Mouse (Mus musculus) adrenal gland, adult (tissue): ENCODE measurements at regions not wholly inside any gene's neighbourhood (a gene's known extent, or its start where the extent isn't known, plus 50 kb on each side); places are given as distances from the start of the nearest gene placed in this dataset.

Experiments used
- DNase-seq, 2 experiments: peaks; one replicate each; pipeline ENCODE4 v3.0.0; 2022 to 2023; ENCODE audit warnings: low spot score in 1 of 2; ENCODE audit not compliant: inconsistent age in 2 of 2

- no peak for DNase-seq
Measured at GRCm38 (mm10) chr3:156235955-156236354, 325.6 kb upstream of the Negr1 start.

- DNase-seq = no peak
Measured at GRCm38 (mm10) chr3:156252256-156252861, 309.2 kb upstream of the Negr1 start.

GRCm38 (mm10) chr3:156253172-156253934 lies 308.2 kb upstream of the Negr1 start:
- DNase-seq = no peak

GRCm38 (mm10) chr3:156256719-156257118 lies 304.9 kb upstream of the Negr1 start:
- DNase-seq = no peak

DNA sequence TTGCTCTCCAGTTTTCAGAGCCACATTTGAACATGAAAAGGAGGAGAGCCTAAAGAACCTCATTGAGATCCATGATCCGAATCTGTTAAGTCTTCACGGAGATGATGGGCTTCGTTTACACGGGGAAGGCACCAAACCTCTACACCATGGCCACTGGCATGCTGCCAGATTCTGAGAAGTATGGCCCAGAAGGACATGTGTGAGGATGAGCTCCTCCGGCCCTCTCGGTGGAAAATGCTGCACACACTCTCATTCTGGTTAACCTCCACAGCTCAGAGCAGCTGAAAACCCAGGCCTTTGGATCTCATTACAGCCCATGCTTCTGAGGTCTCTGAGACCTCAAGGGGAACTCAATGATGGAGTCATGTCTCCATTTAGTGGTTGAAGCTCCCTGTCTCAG lies 296.9 kb upstream of the Negr1 start:
- no peak for DNase-seq

DNA sequence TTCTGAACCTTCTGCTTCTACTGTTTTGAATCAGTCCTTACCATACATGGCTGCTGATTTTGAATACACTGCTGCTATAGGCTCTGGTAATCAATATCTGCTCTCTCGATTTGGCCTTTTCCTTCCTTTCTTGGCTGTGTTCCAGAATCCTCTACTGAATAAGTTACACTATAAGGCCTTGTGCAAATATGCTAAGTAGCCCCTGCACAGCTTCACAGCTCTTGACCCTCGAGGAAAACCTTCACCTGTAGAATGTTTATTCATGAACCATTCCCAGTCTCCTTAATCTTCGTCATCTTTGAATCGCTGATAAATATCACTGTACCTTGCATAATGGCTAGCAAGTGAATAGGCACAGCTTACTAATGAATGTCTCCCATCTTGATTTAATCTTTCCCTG lies 293.9 kb upstream of the Negr1 start:
- no peak for DNase-seq

GRCm38 (mm10) chr3:156299984-156300770 lies 261.4 kb upstream of the Negr1 start:
- DNase-seq = peak in 1 of 2 experiments; percentile 28

- DNase-seq = no peak
Measured at GRCm38 (mm10) chr3:156301302-156301701, 260.3 kb upstream of the Negr1 start.

DNA sequence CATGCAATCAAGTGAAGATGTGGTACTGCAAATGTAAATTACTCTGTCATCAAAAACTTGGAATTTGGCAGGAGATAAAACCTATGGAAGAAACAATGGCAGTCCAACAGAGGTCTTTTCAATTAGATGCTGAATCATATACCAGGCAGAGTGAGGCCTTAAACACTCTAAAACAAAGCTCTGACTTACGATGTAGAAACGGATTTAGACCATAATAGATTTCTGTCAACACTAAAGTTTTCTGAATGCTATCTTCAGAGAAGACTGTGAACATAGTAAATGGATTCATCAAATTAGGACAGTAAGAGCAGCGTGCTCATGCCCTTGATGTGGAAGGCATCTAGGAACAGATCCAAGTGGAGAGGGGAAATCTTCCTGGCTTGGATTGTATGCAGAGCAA lies 259.8 kb upstream of the Negr1 start:
- no peak for DNase-seq

- DNase-seq = no peak
Measured at GRCm38 (mm10) chr3:156304174-156304573, 257.4 kb upstream of the Negr1 start.

DNA sequence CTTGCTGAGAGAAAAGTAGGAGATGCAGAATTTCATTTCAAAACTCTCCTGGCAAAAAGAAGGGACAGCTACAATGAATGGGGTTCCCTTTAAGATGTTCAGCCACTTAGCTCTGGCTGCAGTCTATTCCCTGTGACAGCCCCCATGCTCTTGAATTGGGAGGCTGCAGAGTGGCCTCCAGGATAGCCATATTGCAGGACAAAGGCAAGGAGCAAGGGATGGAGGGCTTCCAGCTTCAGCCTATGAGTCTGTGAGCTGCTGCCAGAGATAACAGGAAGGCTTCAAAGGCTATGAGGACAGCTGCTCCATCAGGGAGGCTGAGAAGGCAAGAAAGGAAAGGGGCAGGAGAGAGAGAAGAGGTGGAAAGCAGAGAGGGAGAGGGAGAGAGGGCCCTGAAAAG lies 256.5 kb upstream of the Negr1 start:
- no peak for DNase-seq

- no peak for DNase-seq
Measured at GRCm38 (mm10) chr3:156335033-156335793, 226.4 kb upstream of the Negr1 start.

- no peak for DNase-seq
Measured at GRCm38 (mm10) chr3:156341484-156341883, 220.1 kb upstream of the Negr1 start.

DNA sequence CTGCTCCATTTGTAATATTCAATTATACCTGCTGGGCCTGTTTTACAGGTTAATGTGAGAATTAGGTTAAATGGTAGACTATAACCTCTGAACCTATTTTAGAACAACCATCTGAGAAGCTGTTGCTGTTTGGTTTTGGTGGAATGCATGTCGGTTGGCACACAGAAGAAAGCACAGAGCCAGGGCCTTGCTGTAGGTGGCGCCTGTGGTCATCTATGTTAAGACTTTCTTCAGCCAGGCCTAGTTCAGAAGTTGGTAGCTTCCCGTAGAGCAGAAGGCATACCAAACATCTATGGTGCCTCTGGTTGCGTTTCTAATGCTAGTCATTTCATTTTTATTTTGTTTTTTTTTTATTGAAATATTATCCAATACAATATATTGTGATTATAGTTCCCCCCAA lies 209.9 kb upstream of the Negr1 start:
- DNase-seq = no peak

DNA sequence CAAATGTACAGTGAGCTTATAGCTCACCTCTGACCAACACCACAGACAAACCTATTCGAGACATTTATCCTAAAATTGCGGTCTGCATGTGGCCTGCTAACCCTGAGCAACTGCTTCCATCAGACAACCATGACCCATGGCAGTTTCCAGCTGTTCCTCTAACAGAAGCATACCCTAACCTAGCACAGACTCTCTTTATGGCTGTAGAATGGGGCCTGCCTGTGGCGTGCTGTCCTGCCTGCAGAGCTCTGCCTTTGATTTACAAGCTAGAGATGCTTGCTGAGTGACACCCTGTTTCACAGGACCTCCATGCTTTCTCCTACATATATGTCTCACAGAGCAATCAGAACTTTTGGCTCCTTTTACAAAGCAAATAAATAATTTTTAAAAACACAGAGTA lies 208.2 kb upstream of the Negr1 start:
- DNase-seq = no peak

GRCm38 (mm10) chr3:156353841-156354473 lies 207.6 kb upstream of the Negr1 start:
- DNase-seq = no peak

DNA sequence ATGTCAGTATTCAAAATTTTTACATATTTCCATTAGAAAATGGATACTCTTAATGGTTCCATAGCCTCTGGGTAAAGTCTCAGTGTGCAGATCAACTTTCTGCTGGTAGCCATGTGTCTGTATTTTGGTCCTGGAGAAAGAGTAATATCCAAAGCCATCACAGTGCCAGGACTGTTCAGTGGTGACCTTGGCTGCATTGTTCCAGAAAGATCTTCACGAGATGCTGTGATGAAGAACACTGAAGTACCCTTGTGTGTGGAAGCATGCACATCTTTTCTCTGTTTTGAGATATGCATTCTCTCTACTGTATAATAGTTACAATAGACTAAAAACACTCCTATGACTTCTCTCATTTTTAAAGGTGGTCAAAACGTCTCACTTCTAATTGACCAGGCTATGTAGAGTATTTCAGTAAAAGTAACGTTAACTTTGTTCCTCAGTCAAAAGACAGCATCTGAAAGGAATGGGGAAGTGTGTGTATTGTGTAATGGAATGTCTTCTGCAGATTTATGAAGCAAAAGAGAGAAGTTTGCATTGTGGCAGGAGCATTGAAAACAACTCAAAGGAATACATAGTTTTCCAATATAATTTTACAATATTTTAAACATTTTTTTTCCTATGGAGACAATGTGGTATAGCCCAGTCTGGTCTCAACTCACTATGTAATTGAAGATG lies 192.8 kb upstream of the Negr1 start:
- DNase-seq = no peak

- DNase-seq = no peak
Measured at GRCm38 (mm10) chr3:156376717-156377116, 184.9 kb upstream of the Negr1 start.

DNA sequence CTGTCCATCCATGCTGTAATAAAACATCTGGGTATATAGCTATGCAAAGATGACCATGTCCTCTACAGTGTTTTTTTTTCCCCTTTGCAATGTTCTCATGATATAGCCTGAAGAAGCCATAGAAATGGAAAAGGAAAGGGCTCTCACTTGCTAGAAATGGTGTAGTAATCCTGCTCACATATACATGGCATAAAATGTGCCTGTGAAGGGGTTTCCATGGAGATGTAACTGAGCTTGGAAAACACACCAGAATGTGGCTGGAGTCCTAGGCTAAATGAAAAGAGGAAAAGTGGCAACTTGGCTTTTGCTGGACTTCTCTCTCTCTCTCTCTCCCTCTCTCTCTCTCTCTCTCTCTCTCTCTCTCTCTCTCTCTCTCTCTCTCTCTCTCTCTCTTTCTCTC lies 178.7 kb upstream of the Negr1 start:
- DNase-seq = no peak

- no peak for DNase-seq
Measured at GRCm38 (mm10) chr3:156406136-156406535, 155.5 kb upstream of the Negr1 start.
